Mouse (Mus musculus) frontal cortex, postnatal 25 days (tissue): ENCODE results near the gene Pcnx2.

Experiments used
- DNase-seq, 2 experiments: peaks; one replicate each; pipeline ENCODE4 v3.0.0; 2022; ENCODE audit warnings: low spot score in 2 of 2

Gene Pcnx2

GRCm38 (mm10) chr8:125819797-125820196, 78.3 kb downstream of the Pcnx2 start:
- peak in 1 of 2 experiments; percentile 40 for DNase-seq

- no peak for DNase-seq
These were observed 79.3 kb downstream of the Pcnx2 start for GRCm38 (mm10) chr8:125818796-125819195.

GRCm38 (mm10) chr8:125816742-125817141, 81.4 kb downstream of the Pcnx2 start:
- no peak for DNase-seq

DNA sequence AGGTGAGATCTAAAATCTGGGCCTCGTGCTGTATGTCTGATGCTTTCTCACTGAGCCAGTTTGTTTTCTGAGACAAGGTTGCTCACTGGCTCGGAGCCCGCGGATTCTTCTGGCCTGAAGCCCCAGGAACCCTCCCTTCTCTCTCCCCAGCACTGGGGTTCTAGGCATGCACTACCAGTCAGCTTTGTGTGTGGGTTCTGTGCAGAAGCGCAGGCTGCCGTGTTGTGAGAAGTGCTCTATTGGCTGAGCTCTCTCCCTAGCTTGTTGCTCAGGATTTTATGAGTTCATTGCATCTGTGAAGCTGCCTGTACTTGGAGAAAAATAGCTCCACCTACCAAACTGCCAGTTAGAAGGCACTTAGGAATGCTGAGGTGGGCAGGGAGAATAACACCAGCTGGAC, 89.3 kb downstream of the Pcnx2 start:
- DNase-seq: peak; percentile 31 to 51

GRCm38 (mm10) chr8:125807905-125808310, 90.2 kb downstream of the Pcnx2 start:
- no peak for DNase-seq

DNA sequence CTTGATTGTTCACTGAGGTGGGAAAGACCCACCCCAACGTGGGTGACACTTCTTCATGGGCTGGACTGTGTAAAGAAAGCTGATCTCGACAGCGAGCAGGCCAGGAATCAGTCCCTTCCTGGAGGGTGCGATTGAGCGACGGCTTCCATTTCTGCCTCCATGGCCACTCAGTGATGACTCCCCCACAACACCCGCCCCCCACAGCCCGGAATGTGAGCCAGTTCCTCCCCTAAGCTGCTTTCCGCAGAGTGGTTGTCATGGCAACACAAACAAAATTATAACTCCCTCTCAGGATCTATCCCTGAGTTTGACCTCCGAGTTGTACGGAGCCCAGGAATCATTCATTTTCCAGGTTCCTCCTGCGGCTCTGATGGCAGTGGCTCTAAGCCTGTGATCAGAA, 91.7 kb downstream of the Pcnx2 start:
- DNase-seq: peak in 1 of 2 experiments; percentile 23

DNA sequence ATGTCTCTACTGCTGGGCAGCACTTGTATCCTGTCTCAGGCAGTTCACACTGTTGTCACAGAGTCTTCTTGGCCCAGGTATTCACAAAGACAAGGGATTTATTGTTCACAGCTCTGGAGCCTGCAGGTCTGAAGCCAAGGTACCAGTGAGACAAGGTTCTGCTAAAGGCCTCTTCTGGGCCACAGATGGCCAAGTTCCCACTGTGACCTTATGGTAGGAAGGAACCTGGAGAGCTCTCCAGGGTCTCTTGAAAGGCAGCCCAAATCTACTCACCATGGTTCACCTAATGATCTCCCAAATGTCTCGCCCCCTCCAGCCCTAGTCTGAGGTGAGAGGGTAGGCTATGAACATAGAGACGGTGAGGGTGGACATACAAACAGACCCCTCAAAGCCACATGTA, 101.1 kb downstream of the Pcnx2 start:
- no peak for DNase-seq

- DNase-seq: no peak
These were observed 102.8 kb downstream of the Pcnx2 start for GRCm38 (mm10) chr8:125795341-125795740.

GRCm38 (mm10) chr8:125792816-125793455, 105.2 kb downstream of the Pcnx2 start:
- no peak for DNase-seq

- no peak for DNase-seq
These were observed 111.2 kb downstream of the Pcnx2 start for GRCm38 (mm10) chr8:125786886-125787285.

DNA sequence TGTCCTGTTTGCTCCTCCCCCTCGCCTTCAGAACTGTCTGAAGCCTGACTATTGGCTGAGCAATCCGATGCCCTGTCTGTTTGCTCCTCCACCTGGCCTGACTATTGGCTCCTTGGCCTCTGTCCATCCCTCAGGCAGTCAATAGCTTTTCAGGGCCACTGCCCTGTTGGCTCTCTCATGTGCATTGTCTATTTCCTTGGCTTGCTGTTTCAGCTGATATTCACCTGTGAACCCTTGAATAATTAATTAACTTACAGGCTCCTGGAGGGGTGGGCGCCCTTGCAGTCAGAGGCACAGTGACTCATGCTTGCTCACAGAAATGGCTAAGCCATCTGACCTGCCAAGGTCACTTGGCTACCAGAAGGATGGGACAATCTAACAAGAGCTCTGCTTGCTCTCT, 116.0 kb downstream of the Pcnx2 start:
- DNase-seq: no peak

GRCm38 (mm10) chr8:125779656-125780055, 118.5 kb downstream of the Pcnx2 start:
- DNase-seq: no peak

GRCm38 (mm10) chr8:125778919-125779318, 119.2 kb downstream of the Pcnx2 start:
- DNase-seq: no peak

DNA sequence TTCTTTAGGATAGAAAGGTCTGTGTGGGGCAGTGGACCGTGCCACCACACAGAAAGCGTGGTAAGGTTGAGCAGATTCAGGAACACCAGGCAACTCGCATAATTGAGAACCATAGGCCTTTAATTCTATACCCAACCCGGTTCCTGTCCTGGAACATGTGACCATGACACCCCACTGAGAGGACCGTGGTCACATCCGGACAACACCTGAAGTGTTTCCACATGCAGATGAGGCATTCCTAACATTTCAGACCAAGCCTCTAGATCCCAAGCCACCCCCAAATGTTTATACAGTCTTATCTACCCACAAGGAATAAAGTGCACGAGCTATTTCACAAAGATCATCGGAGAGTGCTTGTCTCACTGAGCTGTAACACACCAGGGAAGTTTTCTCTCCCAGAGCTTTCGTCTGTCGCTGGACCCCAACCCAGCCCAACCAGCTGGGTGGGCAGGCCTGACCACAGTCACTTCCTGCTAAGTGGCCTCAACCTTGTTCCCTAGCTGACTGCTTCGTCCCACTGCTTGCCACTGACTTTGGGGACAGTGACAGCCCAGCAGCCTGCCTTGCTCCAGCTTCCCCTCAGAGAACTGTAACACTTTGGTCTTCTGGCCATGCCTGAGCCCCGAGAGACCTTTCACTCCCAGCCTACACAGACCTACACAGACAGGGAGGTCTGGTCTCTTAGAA, 120.5 kb downstream of the Pcnx2 start:
- no peak for DNase-seq

DNA sequence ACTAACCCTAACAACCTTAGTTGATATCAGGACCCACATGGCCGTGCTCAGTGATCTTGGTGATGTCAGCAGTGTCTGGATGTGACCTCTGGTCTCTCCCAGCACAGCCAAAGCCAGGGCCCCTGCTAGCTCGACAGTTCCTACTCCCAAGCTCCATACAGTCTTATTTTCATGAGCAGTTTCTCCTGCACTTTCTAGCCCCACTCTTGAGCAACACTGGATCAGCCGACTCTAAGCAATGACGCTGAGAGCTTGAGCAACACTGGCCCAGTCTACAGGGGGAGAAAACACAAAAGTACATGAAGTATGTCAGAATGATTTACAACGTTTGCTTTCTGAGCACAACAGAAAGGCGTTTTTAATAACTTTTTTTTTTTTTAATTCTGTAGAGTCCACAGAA, 121.3 kb downstream of the Pcnx2 start:
- DNase-seq: no peak

- no peak for DNase-seq
These were observed 121.8 kb downstream of the Pcnx2 start for GRCm38 (mm10) chr8:125776314-125776713.

GRCm38 (mm10) chr8:125775031-125775430, 123.1 kb downstream of the Pcnx2 start:
- no peak for DNase-seq

DNA sequence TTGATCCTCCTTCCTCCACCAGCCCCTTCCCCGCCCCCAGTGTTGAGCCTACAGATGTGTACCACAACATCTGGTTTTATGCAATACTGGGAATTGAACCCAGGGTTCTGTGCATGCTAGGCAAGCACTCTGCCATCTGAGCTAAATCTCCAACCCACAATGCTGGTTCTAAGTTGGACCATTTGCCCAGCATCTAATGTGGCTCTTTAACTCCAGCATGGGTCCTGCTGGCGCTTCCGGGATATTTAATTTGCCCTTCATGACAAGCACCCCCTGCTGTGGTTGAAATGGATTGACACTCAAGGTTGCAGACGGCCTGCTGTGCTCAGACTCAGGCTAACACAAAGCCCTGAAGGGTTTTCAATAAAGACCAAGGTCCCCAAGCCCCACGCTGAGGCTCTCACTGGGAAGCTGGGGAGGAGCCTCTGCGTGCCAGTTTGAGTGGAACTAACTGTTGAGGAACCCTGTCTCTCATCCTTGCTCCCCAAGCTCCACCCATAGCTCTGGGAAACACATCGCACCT, 124.8 kb downstream of the Pcnx2 start:
- no peak for DNase-seq

GRCm38 (mm10) chr8:125772300-125772699, 125.8 kb downstream of the Pcnx2 start:
- no peak for DNase-seq

GRCm38 (mm10) chr8:125768079-125768478, 130.0 kb downstream of the Pcnx2 start:
- DNase-seq: no peak

- DNase-seq: no peak
These were observed 134.9 kb downstream of the Pcnx2 start for GRCm38 (mm10) chr8:125763066-125763786.

DNA sequence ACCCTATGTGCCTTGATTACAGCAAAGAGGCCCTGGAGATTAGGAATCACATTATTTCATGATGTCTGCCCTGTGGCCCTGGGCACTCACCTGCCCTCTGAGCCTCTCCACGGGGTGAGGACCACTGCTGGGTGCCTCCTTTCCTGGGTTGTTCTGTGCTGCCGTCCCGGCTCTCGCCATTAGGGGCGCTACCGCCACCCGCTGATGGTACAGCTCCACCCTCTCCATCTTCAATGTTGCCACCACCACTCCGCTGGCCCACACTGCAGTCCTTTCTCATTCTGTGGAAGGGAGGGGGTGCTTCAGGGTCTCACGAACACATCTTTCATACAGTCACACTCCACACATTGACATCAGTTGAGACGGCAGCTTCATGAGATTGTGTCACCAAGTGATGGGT, 139.1 kb downstream of the Pcnx2 start:
- DNase-seq: peak in 1 of 2 experiments; percentile 22

- no peak for DNase-seq
These were observed 141.0 kb downstream of the Pcnx2 start for GRCm38 (mm10) chr8:125757106-125757496.
